Mouse (Mus musculus) midbrain, embryonic 13.5 days (tissue): ENCODE measurements at regions not wholly inside any gene's neighbourhood (a gene's known extent, or its start where the extent isn't known, plus 50 kb on each side); places are given as distances from the start of the nearest gene placed in this dataset.

Experiments used
- ATAC-seq: fragments of 200-750 bp; cut with Nextera tagmentation; 2 replicates; pipeline ENCODE4 v1.8.0; 2017; ENCODE audit warnings: mild to moderate bottlenecking, moderate TSS enrichment, moderate library complexity
- H3K27ac ChIP-seq: fragments of 300-500 bp; sonication (generic); 2 replicates; pipeline ENCODE4 v1.5.1; 2015; ENCODE audit warnings: inconsistent platforms, mild to moderate bottlenecking, moderate library complexity
- H3K27me3 ChIP-seq: fragments of 300-500 bp; sonication (generic); 2 replicates; pipeline ENCODE4 v1.6.1; 2015; ENCODE audit warnings: mild to moderate bottlenecking, inconsistent platforms
- H3K36me3 ChIP-seq: fragments of 300-500 bp; sonication (generic); 2 replicates; pipeline ENCODE4 v1.6.1; 2015; ENCODE audit warnings: mild to moderate bottlenecking, inconsistent platforms
- H3K4me1 ChIP-seq: fragments of 300-500 bp; sonication (generic); replicated peaks from 2 replicates; pipeline ENCODE4 v1.6.1; 2015; ENCODE audit warnings: inconsistent platforms
- H3K4me2 ChIP-seq: fragments of 300-500 bp; sonication (generic); replicated peaks from 2 replicates; pipeline ENCODE4 v1.6.1; 2015; ENCODE audit warnings: moderate library complexity, mild to moderate bottlenecking, inconsistent platforms
- H3K4me3 ChIP-seq: fragments of 300-500 bp; sonication (generic); replicated peaks from 2 replicates; pipeline ENCODE4 v1.5.1; 2015; ENCODE audit warnings: mild to moderate bottlenecking, inconsistent platforms
- H3K9ac ChIP-seq: fragments of 300-500 bp; sonication (generic); replicated peaks from 2 replicates; pipeline ENCODE4 v1.6.1; 2015; ENCODE audit warnings: mild to moderate bottlenecking, inconsistent platforms
- H3K9me3 ChIP-seq: fragments of 300-500 bp; sonication (generic); 2 replicates; pipeline ENCODE4 v1.6.1; 2016; ENCODE audit warnings: mild to moderate bottlenecking, inconsistent platforms
- WGBS: fragments of 180-500 bp; shearing (Covaris S2); methylation state at CpG from one replicate; pipeline ENCODE4 v1.1.7; 2015; 5-methylcytosine and 5-hydroxymethylcytosine counted together

DNA sequence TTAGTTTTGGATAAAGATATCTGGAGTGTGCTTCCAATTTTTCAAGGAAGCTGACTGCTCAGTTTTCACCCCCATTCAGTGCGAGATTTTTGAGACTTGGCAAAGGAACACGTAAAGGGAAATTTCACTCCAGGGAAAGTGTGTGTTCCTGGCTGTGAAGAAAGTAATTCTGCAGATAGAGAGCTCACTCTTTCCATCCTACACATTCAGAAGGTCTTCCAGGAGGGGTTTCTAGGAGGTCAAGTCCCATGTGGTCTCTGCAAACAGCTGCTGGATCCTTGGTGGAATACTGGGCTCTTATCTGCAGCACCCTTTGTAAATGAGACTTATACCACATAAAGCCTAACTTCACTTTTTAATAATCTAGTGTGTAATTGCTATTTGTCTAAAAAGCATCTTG lies 226.6 kb upstream of the Fat3 start:
- Histone ChIP-seq H3K27ac (no peak overlapping the region), H3K9me3 (no peaks in the 10 kb centered on the region), H3K9ac (no peak overlapping the region), H3K36me3 (no peaks in the 10 kb centered on the region), H3K27me3 (no peaks in the 10 kb centered on the region), H3K4me3 (no peak overlapping the region), H3K4me2 (no peak overlapping the region), H3K4me1 (no peaks in the 10 kb centered on the region)
- ATAC-seq = no peak
- 87% methylated on average over 2 of the region's 2 CpGs for WGBS

DNA sequence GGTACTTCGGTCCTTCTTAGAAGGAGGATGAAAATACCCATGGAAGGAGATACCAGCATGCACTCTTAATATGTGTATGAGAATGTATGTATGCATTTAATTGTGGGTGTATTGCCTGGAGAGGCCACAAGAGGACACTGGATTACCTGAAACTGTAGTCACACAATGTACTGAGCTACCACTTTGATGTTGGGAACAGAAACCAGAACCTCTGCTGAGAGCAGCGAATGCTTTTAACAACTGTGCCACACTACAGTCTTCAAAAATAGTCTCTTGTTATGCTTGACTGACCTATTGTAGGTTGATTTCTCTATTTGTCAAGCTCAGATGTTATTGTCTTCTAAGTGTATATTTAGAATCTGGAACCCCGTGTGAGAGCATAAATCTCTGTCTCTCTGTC lies 201.3 kb upstream of the Fat3 start:
- no peak overlapping the region for H3K27ac ChIP-seq
- H3K4me3 ChIP-seq = no peak overlapping the region
- no peak overlapping the region for H3K9ac ChIP-seq
- no peaks in the 10 kb centered on the region for H3K27me3 ChIP-seq
- H3K4me1 ChIP-seq = no peaks in the 10 kb centered on the region
- no peaks in the 10 kb centered on the region for H3K36me3 ChIP-seq
- H3K4me2 ChIP-seq = no peak overlapping the region
- 89% methylated on average over 3 of the region's 3 CpGs for WGBS
- H3K9me3 ChIP-seq = no peaks in the 10 kb centered on the region
- ATAC-seq = no peak

DNA sequence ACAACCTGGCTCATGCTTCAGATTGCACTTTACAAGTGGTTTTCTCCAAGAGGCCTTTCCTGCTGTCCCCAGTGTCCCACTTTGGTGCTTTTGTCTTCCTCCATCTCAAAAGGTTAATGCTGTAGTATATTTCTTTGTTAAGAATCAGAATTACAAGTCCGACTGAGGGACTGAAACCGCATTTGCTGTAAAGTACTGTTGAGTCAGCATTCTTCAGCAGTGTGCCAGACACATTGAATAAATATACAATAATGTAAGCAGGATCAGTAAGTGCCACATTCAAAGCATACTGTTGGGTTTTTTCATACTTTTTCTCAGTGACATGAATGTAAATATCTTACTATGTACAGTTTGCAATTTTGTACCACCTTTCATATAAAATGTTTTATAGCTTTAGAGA lies 160.4 kb upstream of the Fat3 start:
- no peaks in the 10 kb centered on the region for H3K9me3 ChIP-seq
- no peak overlapping the region for H3K9ac ChIP-seq
- H3K4me3 ChIP-seq = no peak overlapping the region
- H3K27ac ChIP-seq = no peak overlapping the region
- no peaks in the 10 kb centered on the region for H3K36me3 ChIP-seq
- no peaks in the 10 kb centered on the region for H3K4me1 ChIP-seq
- 58% methylated on average over 2 of the region's 2 CpGs for WGBS
- no peak overlapping the region for H3K4me2 ChIP-seq
- ATAC-seq = no peak
- H3K27me3 ChIP-seq = no peaks in the 10 kb centered on the region

- 71% methylated on average over 3 of the region's 3 CpGs for WGBS
- H3K4me1 ChIP-seq = no peaks in the 10 kb centered on the region
- no peak overlapping the region for H3K4me2 ChIP-seq
- H3K9me3 ChIP-seq = no peaks in the 10 kb centered on the region
- no peak overlapping the region for H3K4me3 ChIP-seq
- no peak overlapping the region for H3K27ac ChIP-seq
- H3K9ac ChIP-seq = no peak overlapping the region
- no peaks in the 10 kb centered on the region for H3K36me3 ChIP-seq
- ATAC-seq = no peak
- H3K27me3 ChIP-seq = no peaks in the 10 kb centered on the region
Observed at GRCm38 (mm10) chr9:16660940-16661339, 159.9 kb upstream of the Fat3 start.
